Mouse (Mus musculus) heart, adult 8-10 months (tissue): ENCODE data around the gene Vdac2. TPM values are rescaled to one million over a fixed set of nuclear protein-coding genes. Genes with fewer than 3 reads are reported as not detected.

Experiments used
- DNase-seq: peaks from one replicate; pipeline ENCODE4 v3.0.0; 2022; ENCODE audit warnings: low spot score
- total RNA-seq, 4 experiments: library from RNA; stranded (reverse); gene quantifications; 2 replicates each; pipeline ENCODE4 v1.2.4; 2022

The Vdac2 gene
- total RNA-seq, 4 experiments from 2014 or later = 468 to 498 (median 480) TPM

DNA sequence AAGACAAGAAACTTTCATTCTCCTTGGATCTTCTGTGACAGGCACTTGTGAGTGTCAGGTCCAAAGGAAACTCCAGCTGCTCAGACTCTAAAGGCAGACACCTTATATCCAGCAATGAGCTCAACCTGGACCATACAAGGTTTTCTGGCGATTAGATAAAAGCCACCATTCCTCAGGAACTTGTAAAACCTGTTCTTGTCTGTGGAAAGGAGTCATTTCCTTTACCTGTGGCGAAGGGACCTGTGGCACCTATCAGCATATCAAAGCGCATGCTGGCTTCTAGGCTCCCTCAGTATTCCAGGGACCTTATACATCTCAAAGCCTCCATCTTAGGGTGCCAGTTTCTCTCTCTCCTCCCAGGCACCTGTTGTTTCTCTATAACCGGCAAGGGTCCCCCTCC lies 7.6 kb upstream of the Vdac2 start:
- no peak for DNase-seq

GRCm38 (mm10) chr14:21820880-21821505 lies 4.0 kb upstream of the Vdac2 start:
- no peak for DNase-seq

- no peak for DNase-seq
Observed at GRCm38 (mm10) chr14:21822307-21822706, 2.7 kb upstream of the Vdac2 start.

- peak; percentile 92 for DNase-seq
Observed at GRCm38 (mm10) chr14:21822795-21823374, 2.2 kb upstream of the Vdac2 start.

GRCm38 (mm10) chr14:21823897-21824296 lies 1.1 kb upstream of the Vdac2 start:
- DNase-seq = no peak

DNA sequence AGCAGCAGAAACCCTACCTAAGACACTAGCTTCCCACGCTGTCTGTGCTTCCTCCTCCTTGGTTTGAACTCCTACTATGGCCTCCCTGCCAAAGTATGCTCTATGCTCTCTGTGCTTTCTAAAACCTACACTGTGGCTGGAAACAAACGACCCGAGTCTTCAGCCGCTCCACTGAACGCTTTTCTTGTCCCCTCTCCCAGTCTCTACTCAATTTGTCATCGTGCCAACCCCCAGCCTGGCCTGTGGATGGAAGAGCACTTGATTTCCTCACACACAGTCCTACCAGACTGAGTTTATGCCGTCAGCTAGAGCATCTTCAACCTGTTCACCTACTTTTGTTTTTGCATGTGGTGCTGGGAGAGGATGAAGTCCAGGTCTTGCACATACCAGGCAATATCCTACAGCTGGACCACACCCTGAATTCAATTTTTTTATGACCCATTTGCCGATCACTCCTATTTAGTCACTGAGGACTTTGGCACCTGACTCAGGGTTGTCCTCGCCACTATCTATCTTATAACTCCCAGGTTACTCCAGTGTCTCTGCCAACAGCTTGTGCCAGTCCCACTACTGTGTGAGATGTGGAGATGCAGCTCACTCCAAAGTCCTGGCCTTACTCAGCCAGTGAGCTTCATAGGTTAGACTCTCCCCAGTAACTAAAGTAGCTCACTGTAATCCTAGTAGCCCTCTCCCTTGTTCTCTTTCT lies 901 bp downstream of the Vdac2 start:
- DNase-seq = no peak

GRCm38 (mm10) chr14:21830876-21831767 lies 6.1 kb downstream of the Vdac2 start:
- DNase-seq = peak; percentile 96

- no peak for DNase-seq
Observed at GRCm38 (mm10) chr14:21831830-21832403, 6.9 kb downstream of the Vdac2 start.

DNA sequence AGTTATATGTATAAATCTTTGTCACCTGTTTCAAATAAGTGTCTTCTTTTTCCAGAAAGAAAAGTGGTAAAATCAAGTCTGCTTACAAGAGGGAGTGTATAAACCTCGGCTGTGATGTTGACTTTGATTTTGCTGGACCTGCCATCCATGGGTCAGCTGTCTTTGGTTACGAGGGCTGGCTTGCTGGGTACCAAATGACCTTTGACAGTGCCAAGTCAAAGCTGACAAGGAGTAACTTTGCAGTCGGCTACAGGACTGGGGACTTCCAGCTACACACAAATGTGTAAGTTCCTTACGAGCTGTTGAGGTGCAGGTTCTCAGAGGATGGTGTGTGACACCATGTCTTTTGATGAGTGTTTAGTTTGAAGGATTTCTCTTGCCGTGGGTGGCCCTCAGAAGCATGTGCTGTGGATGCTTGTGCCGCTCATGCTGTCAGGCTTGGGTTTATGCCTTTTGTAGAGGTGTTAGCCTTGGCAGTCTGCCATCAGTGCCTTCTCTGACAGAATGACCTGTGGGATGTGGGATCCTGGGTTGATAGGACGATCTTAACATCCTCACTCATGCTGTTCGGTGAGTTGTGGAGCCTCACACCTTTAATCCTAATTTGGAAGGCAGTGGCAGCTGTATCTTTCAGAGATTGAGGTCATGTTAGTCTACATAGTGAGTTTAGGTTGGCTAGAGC lies 13.4 kb downstream of the Vdac2 start:
- DNase-seq = no peak

DNA sequence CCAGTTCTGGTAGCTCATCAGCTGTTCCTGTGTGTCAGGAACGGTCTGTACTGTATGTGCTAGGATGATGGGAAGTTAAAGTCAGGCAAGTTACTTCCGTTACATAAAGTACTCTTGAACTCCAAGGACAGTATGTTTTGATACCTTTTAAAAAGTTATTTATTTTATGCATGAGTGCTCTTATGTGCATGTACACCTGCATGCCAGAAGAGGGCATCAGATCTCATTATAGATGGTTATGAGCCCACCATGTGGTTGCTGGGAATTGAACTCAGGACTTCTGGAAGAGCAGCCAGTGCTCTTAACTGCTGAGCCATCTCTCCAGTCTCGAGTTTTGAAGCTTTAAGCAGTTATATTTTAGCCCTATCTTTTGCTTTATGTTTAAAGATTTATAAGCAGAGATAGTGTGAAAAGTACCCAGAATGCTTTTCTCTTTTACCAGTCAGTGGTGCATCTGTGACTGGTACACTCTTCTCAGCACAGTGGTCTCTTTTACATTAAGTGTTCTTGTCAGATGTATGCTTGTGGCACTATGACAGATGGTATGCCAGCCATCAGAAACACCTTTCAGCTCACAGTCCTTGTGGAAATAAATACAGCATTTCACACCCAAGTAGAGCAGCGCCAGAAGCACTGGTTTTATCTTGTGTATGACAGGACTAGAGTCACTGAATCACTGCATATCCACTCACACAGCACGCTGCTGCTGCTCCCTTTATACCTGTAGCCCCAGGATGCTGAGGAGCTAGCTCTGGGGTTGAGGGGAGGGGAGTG lies 17.0 kb downstream of the Vdac2 start:
- DNase-seq = no peak

DNA sequence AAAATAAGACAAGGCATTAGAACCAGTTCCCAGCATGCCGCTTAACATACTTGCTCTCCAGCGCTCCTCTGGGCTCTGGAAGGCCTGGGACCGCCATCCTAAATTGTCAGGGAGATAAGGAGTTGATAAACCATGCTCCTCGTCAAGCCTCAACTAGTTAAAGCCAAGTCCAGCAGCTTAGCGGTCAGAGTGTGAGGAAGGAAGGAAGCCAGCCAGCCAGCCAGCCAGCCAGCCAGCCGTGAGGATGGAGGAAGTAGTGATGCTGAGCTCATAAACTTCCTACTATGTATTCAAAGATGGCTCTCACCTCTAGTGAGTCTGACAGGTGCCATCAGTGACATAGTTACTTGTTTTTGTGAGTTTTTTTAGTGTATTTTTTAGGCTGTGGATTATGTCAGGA lies 18.2 kb downstream of the Vdac2 start:
- no peak for DNase-seq

DNA sequence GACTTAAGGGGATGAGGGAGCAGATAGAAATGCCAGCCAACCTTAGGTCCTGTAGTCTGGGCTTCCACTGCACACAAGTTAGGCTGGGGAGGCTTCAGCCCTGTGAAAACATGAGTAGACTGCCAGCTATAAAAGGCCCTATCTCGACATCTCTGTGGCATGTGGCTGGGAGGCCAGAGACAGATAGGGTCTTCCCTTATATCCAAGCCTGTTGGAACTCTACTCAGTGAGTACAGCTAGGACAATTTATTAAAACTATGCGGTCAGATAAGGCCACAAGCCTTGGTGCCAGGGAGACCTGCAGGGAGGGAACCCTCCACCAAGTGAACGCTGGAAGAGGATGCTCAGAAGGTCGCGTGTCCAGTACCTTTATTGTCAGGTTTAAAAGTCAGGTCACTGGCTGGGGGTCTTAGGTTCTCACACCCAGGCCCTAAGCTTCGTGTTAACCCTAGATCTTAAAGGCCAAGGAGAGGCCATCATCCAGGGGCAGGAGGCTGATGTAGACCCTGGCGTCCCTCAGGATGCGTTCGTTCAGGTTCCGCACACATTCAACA lies 21.9 kb downstream of the Vdac2 start:
- DNase-seq = no peak

GRCm38 (mm10) chr14:21847381-21848165 lies 22.5 kb downstream of the Vdac2 start:
- no peak for DNase-seq

- DNase-seq = peak; percentile 95
Observed at GRCm38 (mm10) chr14:21848166-21849154, 23.4 kb downstream of the Vdac2 start, which contains the start of gene Comtd1. TSS of gene Comtd1 (minus strand) at chr14:21848977.

- no peak for DNase-seq
Observed at GRCm38 (mm10) chr14:21849524-21850418, 24.7 kb downstream of the Vdac2 start.

DNA sequence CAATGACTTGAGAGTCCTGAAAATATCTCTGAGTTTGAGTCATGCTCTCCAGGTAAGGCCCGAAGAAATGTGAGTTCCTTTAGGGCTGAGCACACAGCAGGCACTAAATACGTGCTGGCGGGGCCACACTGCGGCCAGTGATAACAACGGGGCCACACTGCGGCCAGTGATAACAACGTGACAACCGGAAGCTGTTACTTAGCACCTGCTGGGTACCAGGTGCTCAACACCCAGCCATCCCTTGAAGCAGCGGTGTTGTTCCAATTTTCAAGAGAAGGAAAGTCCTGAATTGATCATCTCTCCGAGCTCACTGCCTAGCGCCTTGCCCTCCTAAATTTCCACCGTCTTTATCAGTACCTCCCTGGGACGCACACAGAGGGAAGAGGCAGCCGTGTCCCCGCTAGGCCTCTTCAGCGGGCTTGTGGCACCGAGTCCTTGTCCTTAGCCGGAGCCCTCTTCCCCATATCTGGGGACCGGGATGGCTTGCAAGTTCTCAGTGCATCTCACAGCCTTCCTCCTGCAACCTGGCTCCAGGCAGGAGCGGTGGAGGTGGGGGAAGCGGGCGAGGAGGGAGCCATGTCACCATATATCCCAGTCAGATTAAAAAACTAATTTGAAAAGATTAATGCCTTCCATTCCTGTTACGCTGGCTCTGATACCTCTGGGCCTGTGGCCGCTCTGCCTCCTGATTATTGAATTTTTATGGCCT lies 25.5 kb downstream of the Vdac2 start:
- DNase-seq = no peak
